Mouse (Mus musculus): ENCODE results near the gene Ilk. TPM values are rescaled to one million over a fixed set of nuclear protein-coding genes. Genes with fewer than 3 reads are reported as not detected.
A peak's percentile ranks its signal among the peaks of the same experiment; 100 is the strongest.
"Not testable (repeated sequence)": the region's sequence is repeated elsewhere in the genome, so short reads cannot be mapped to it uniquely, and the experiment has no call there.

Gene Ilk
- total RNA-seq, 1 experiment from 2014 or later, result 128 TPM

- ATAC-seq (replicated peaks; ENCODE audit: insufficient number of reproducible peaks, low FRiP score, low TSS enrichment, poor library complexity, severe bottlenecking), result no peak
These were observed 5.6 kb downstream of the Ilk start for GRCm38 (mm10) chr7:105741978-105742377.

- not testable (repeated sequence) for ATAC-seq (replicated peaks; ENCODE audit: insufficient number of reproducible peaks, low FRiP score, low TSS enrichment, poor library complexity, severe bottlenecking)
These were observed 6.3 kb downstream of the Ilk start for GRCm38 (mm10) chr7:105742539-105743215.

GRCm38 (mm10) chr7:105743246-105743925 is 7.0 kb downstream of the Ilk start:
- ATAC-seq (replicated peaks; ENCODE audit: insufficient number of reproducible peaks, low FRiP score, low TSS enrichment, poor library complexity, severe bottlenecking), result not testable (repeated sequence)

- ATAC-seq (replicated peaks; ENCODE audit: insufficient number of reproducible peaks, low FRiP score, low TSS enrichment, poor library complexity, severe bottlenecking), result peak; percentile 95
These were observed 7.7 kb downstream of the Ilk start, which contains the start of gene Taf10 for GRCm38 (mm10) chr7:105743926-105744590. Gene Taf10, minus strand, starts transcription at chr7:105744361.

- no peak for ATAC-seq (replicated peaks; ENCODE audit: insufficient number of reproducible peaks, low FRiP score, low TSS enrichment, poor library complexity, severe bottlenecking)
These were observed 11.4 kb downstream of the Ilk start for GRCm38 (mm10) chr7:105747776-105748175.

GRCm38 (mm10) chr7:105751491-105752433 is 15.4 kb downstream of the Ilk start, which contains the start of gene Tpp1:
Gene Tpp1, minus strand, starts transcription at chr7:105752235.
- ATAC-seq (replicated peaks; ENCODE audit: insufficient number of reproducible peaks, low FRiP score, low TSS enrichment, poor library complexity, severe bottlenecking), result peak; percentile 93

GRCm38 (mm10) chr7:105752716-105753115 is 16.3 kb downstream of the Ilk start:
- no peak for ATAC-seq (replicated peaks; ENCODE audit: insufficient number of reproducible peaks, low FRiP score, low TSS enrichment, poor library complexity, severe bottlenecking)

GRCm38 (mm10) chr7:105753281-105753680 is 16.9 kb downstream of the Ilk start:
- ATAC-seq (replicated peaks; ENCODE audit: insufficient number of reproducible peaks, low FRiP score, low TSS enrichment, poor library complexity, severe bottlenecking), result no peak

- ATAC-seq (replicated peaks; ENCODE audit: insufficient number of reproducible peaks, low FRiP score, low TSS enrichment, poor library complexity, severe bottlenecking), result no peak
These were observed 25.6 kb downstream of the Ilk start for GRCm38 (mm10) chr7:105761813-105762484.

- ATAC-seq (replicated peaks; ENCODE audit: insufficient number of reproducible peaks, low FRiP score, low TSS enrichment, poor library complexity, severe bottlenecking), result no peak
These were observed 26.3 kb downstream of the Ilk start for GRCm38 (mm10) chr7:105762517-105763270.

- no peak for ATAC-seq (replicated peaks; ENCODE audit: insufficient number of reproducible peaks, low FRiP score, low TSS enrichment, poor library complexity, severe bottlenecking)
These were observed 27.9 kb downstream of the Ilk start for GRCm38 (mm10) chr7:105764331-105764730.

- 0 out of 2 replicates have a peak, but pooled peaks have one; percentile 27 for ATAC-seq (replicated peaks; ENCODE audit: insufficient number of reproducible peaks, low FRiP score, low TSS enrichment, poor library complexity, severe bottlenecking)
These were observed 31.4 kb downstream of the Ilk start for GRCm38 (mm10) chr7:105767729-105768165.

- no peak for ATAC-seq (replicated peaks; ENCODE audit: insufficient number of reproducible peaks, low FRiP score, low TSS enrichment, poor library complexity, severe bottlenecking)
These were observed 33.6 kb downstream of the Ilk start for GRCm38 (mm10) chr7:105769959-105770358.

GRCm38 (mm10) chr7:105772331-105772730 is 35.9 kb downstream of the Ilk start:
- ATAC-seq (replicated peaks; ENCODE audit: insufficient number of reproducible peaks, low FRiP score, low TSS enrichment, poor library complexity, severe bottlenecking), result no peak

- ATAC-seq (replicated peaks; ENCODE audit: insufficient number of reproducible peaks, low FRiP score, low TSS enrichment, poor library complexity, severe bottlenecking), result no peak
These were observed 36.6 kb downstream of the Ilk start for GRCm38 (mm10) chr7:105773041-105773440.

- no peak for ATAC-seq (replicated peaks; ENCODE audit: insufficient number of reproducible peaks, low FRiP score, low TSS enrichment, poor library complexity, severe bottlenecking)
These were observed 38.3 kb downstream of the Ilk start for GRCm38 (mm10) chr7:105774661-105775060.

- no peak for ATAC-seq (replicated peaks; ENCODE audit: insufficient number of reproducible peaks, low FRiP score, low TSS enrichment, poor library complexity, severe bottlenecking)
These were observed 39.6 kb downstream of the Ilk start for GRCm38 (mm10) chr7:105776026-105776425.
